8 mouse cellular contexts compared by ENCODE assay signal in the genomic region with DNA sequence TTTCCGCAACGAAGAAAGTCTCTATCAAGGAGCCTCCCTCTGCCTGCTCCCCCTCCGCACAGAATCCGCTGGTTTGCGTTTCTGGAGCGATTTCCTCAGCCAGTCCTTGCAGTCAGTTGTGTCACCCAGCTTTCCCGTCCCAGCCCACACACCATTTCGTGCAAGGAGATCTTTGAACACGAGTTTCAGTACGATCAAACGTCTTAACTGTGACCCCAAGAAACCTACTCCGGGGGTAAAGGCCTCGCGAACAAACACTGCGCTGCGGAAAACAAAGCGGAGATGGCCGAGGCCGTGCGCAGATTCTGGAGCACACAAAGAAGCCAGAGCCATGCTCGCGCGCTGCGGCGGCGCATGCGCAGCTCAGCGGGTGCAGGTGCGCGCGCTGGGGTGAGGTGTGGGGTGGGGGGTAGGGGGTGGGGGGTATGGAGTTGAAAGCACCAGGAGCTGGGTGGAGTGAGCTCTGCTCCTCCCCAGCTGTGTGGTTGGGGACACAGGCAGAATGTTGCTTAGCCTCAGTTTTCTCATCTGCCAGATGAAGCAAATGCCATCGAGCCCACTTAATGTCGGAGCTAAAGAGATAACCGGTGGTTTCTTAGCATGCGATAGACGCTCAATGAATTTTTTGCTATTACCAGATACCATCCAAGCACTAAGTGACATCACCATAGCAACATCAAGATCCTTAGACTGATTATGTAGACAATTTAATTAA. TPM values are rescaled to one million over a fixed set of nuclear protein-coding genes. Genes with fewer than 3 reads are reported as not detected.
DNase-seq lines count a peak whose midpoint lies in the region; ATAC-seq lines count a peak whose summit lies in the region.

No protein-coding gene starts in this region.

- no peaks in the 10 kb centered on the region for H3K36me3 ChIP-seq in forebrain, embryonic 16.5 days (ENCODE audit: control insufficient read depth, insufficient read depth)
- H3K36me3 ChIP-seq in hindbrain, embryonic 12.5 days = no peaks in the 10 kb centered on the region

- peak; percentile 67 for DNase-seq in NIH3T3 (ENCODE audit: low read depth)
- DNase-seq in cerebellum, adult 11 months = peak; percentile 56
- DNase-seq in layer of hippocampus, postnatal 14 days (ENCODE audit: low spot score in 2 of 2) = peak; percentile 60 to 69
- DNase-seq in lung, postnatal 10 days = peak; percentile 54
- DNase-seq in right cerebral cortex, adult 2 months (ENCODE audit: low spot score in 2 of 2) = peak; percentile 74 to 77
- no peak for DNase-seq in spleen, adult 12 weeks (ENCODE audit: low spot score)

- H3K9me3 ChIP-seq in forebrain, embryonic 16.5 days (ENCODE audit: control insufficient read depth, low read length) = no peaks in the 10 kb centered on the region
- H3K9me3 ChIP-seq in hindbrain, embryonic 12.5 days (replicated peaks) = no peaks in the 10 kb centered on the region

- 3% methylated on average over 36 of the region's 36 CpGs for WGBS in forebrain, embryonic 16.5 days
- WGBS in hindbrain, embryonic 12.5 days = 5% methylated on average over 36 of the region's 36 CpGs

- ATAC-seq in forebrain, embryonic 16.5 days = peak; percentile 82
- peak; percentile 78 for ATAC-seq in hindbrain, embryonic 12.5 days (ENCODE audit: low FRiP score)

- peak overlapping the region; percentile 97 for H3K27ac ChIP-seq in forebrain, embryonic 16.5 days (ENCODE audit: low read length)
- H3K27ac ChIP-seq in hindbrain, embryonic 12.5 days = peak overlapping the region; percentile 96

- H3K4me2 ChIP-seq in forebrain, embryonic 16.5 days (ENCODE audit: low read length) = peak overlapping the region; percentile 47
- H3K4me2 ChIP-seq in hindbrain, embryonic 12.5 days (replicated peaks) = peak overlapping the region; percentile 52

- H3K4me3 ChIP-seq in forebrain, embryonic 16.5 days (replicated peaks; ENCODE audit: low read length) = peak overlapping the region; percentile 36
- peak overlapping the region; percentile 31 for H3K4me3 ChIP-seq in hindbrain, embryonic 12.5 days

- peaks cover 6% of the 10 kb centered on the region for H3K4me1 ChIP-seq in forebrain, embryonic 16.5 days (replicated peaks; ENCODE audit: control insufficient read depth, insufficient read depth, low read length)
- peaks cover 13% of the 10 kb centered on the region for H3K4me1 ChIP-seq in hindbrain, embryonic 12.5 days

- no peaks in the 10 kb centered on the region for H3K27me3 ChIP-seq in forebrain, embryonic 16.5 days (replicated peaks; ENCODE audit: control insufficient read depth, insufficient read depth, low read length)
- H3K27me3 ChIP-seq in hindbrain, embryonic 12.5 days = no peaks in the 10 kb centered on the region

- peak overlapping the region; percentile 61 for H3K9ac ChIP-seq in forebrain, embryonic 16.5 days (replicated peaks; ENCODE audit: low read depth, low read length)
- H3K9ac ChIP-seq in hindbrain, embryonic 12.5 days = peak overlapping the region; percentile 73

RNA-seq across cellular contexts. Expression of gene Nfe2l3, which starts 52.8 kb away (rescaled TPM):
- 14.2 and 16.1 TPM in 2 replicates for polyA plus RNA-seq in forebrain, embryonic 16.5 days (2015; fragmentation: Nextera tagmentation; extraction: Ambion mirVana)
- 3.8 and 4.5 TPM in 2 replicates for polyA plus RNA-seq in hindbrain, embryonic 12.5 days (2016; fragmentation: Nextera tagmentation; extraction: Ambion mirVana)
- total RNA-seq in layer of hippocampus, postnatal 14 days (2021) = 1 to 10 TPM; 3.0 to 4.6 TPM
